Mouse (Mus musculus) limb, embryonic 11.5 days (tissue): ENCODE measurements around the gene Taar7d. TPM values are rescaled to one million over a fixed set of nuclear protein-coding genes. Genes with fewer than 3 reads are reported as not detected.

Source experiments
- ATAC-seq: fragments of 200-750 bp; cut with Nextera tagmentation; 2 replicates; pipeline ENCODE4 v1.8.0; 2017; ENCODE audit warnings: low read depth; ENCODE audit not compliant: insufficient number of reproducible peaks, low FRiP score, low TSS enrichment
- DNase-seq: peaks from one replicate; pipeline ENCODE4 v3.0.0-alpha.2; 2015; ENCODE audit warnings: low spot score
- H3K27ac ChIP-seq: fragments of 300-500 bp; sonication (generic); replicated peaks from 2 replicates; pipeline ENCODE4 v1.5.1; 2014; ENCODE audit warnings: low read depth, mild to moderate bottlenecking, low read length
- H3K27me3 ChIP-seq: fragments of 300-500 bp; sonication (generic); 2 replicates; pipeline ENCODE4 v1.6.1; 2014; ENCODE audit warnings: mild to moderate bottlenecking, low read length, mixed read lengths; ENCODE audit not compliant: control insufficient read depth, insufficient read depth
- H3K36me3 ChIP-seq: fragments of 300-500 bp; sonication (generic); 2 replicates; pipeline ENCODE4 v1.6.1; 2014; ENCODE audit warnings: mild to moderate bottlenecking, low read length, moderate library complexity, mixed read lengths; ENCODE audit not compliant: control insufficient read depth, insufficient read depth
- H3K4me1 ChIP-seq: fragments of 300-500 bp; sonication (generic); 2 replicates; pipeline ENCODE4 v1.6.1; 2014; ENCODE audit warnings: low read length, mixed read lengths; ENCODE audit not compliant: control insufficient read depth, insufficient read depth
- H3K4me2 ChIP-seq: fragments of 300-500 bp; sonication (generic); 2 replicates; pipeline ENCODE4 v1.6.1; 2014; ENCODE audit warnings: low read depth, mild to moderate bottlenecking, moderate library complexity; ENCODE audit not compliant: severe bottlenecking
- H3K4me3 ChIP-seq: fragments of 300-500 bp; sonication (generic); 2 replicates; pipeline ENCODE4 v1.5.1; 2014; ENCODE audit warnings: low read depth, low read length
- H3K9ac ChIP-seq: fragments of 300-500 bp; sonication (generic); 2 replicates; pipeline ENCODE4 v1.6.1; 2014; ENCODE audit warnings: mild to moderate bottlenecking, low read length
- H3K9me3 ChIP-seq: fragments of 300-500 bp; sonication (generic); 2 replicates; pipeline ENCODE4 v1.6.1; 2016; ENCODE audit warnings: low read length; ENCODE audit not compliant: control insufficient read depth
- WGBS: fragments of 180-500 bp; shearing (Covaris S2); extraction: QIAGEN DNeasy Blood & Tissue Kit; methylation state at CpG from one replicate; pipeline ENCODE4 v1.1.7; 2014; 5-methylcytosine and 5-hydroxymethylcytosine counted together
- polyA plus RNA-seq: library from polyadenylated mRNA; unstranded; fragments of >200 nt; fragmentation: Nextera tagmentation; extraction: Ambion mirVana; gene quantifications from 2 replicates; pipeline ENCODE4 v1.2.1, GENCODE M21; 2014

The Taar7d gene
- polyA plus RNA-seq: not detected in 2 replicates

DNA sequence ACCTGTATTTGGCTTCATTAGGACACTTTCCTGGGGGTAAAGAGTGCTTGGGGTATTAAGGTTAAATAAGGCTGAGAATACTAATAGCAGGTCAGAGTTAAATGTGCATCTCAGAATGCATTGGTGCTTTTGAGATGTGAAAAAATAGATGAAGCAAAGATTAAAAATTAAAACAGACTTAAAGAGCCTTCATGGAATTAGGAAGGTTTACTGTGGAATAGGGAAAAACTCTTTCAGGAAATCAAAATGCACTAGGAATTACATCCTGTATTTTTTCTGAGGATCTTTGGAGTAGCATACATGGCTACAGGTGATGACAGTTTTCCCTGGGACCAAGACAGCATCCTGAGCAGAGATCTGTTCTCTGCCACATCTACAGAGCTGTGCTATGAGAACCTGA, at the start of gene Taar7d:
Taar7d (plus strand) TSS at position 301 of the 400 bp plus-strand sequence.
- H3K4me1 ChIP-seq: no peaks in the 10 kb centered on the region
- no peak within 1 kb of the TSS for H3K27ac ChIP-seq
- no peak within 1 kb of the TSS for H3K4me3 ChIP-seq
- DNase-seq: no peak
- H3K4me2 ChIP-seq: no peak within 1 kb of the TSS
- H3K27me3 ChIP-seq: no peaks in the 10 kb centered on the region
- no peaks in the 10 kb centered on the region for H3K9me3 ChIP-seq
- no peak for ATAC-seq
- H3K9ac ChIP-seq: no peak within 1 kb of the TSS
- no peaks in the 10 kb centered on the region for H3K36me3 ChIP-seq

DNA sequence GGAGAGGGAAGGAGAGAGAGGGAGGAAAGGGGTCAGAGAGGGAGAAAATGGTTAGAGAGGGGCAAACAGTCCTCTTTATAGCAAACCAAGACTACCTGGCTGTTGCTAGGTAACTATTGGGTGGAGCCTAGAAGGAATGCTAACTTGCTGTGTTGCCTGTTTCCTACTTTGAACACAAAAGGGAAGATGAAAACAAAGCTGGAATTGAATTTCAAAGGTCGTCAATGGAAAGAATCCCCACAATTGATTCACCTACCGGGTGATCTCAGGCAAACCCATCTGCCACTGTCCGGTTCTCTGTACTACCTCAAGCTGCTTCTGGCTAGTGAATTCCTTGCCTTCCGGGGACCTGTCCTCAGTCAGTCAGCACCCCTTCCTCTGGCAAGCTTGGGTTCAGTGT, 49.1 kb upstream of the Taar7d start:
- Histone ChIP-seq H3K4me1 (no peaks in the 10 kb centered on the region), H3K4me3 (no peak overlapping the region), H3K4me2 (no peak overlapping the region), H3K27me3 (no peaks in the 10 kb centered on the region), H3K36me3 (no peaks in the 10 kb centered on the region), H3K27ac (no peak overlapping the region), H3K9ac (no peak overlapping the region), H3K9me3 (no peaks in the 10 kb centered on the region)
- ATAC-seq (no peak), DNase-seq (no peak)
- WGBS: 55% methylated on average over 4 of the region's 4 CpGs

DNA sequence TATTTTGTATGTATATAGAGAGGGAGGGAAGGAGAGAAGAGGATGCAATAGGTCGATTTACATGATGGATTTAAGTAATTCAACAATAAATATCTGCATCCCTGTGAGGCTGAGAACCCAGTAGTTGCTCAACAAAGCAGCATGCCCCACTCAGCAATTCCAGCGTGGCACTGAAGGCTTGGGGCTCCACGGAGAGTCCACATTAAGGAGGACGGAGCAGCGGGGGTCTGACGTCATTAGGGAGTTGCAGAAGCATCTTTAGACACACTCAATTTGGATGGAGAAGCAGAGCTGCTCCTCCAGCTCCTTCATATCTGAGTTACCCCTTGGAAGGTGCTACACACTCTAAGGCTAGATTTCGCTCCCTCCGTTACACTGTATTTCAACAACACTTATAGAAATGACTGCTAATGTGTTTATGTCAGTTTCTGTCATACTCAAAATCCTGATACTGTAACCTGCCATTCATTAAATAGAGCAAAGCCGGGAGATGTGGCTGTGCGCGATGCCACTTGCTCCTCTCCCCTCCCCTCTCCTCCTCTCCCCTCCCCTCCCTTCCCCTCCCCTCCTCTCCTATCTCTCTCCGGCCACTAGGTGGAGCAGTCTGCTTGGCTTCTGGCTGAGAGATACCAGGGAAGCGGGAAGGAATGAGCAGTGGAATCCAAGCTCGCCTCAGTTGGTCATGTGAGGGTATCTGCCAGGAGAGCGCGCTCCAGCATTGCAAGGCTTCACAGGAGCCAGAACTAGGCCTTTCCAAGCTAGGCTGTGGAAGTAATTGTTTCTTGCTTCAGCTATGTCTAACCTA, 47.9 kb upstream of the Taar7d start:
- H3K4me2 ChIP-seq: no peak overlapping the region
- no peaks in the 10 kb centered on the region for H3K36me3 ChIP-seq
- no peak overlapping the region for H3K27ac ChIP-seq
- H3K9me3 ChIP-seq: no peaks in the 10 kb centered on the region
- no peaks in the 10 kb centered on the region for H3K4me1 ChIP-seq
- no peak for ATAC-seq
- no peak overlapping the region for H3K9ac ChIP-seq
- no peaks in the 10 kb centered on the region for H3K27me3 ChIP-seq
- peak; percentile 74 for DNase-seq
- WGBS: 47% methylated on average over 16 of the region's 16 CpGs
- H3K4me3 ChIP-seq: no peak overlapping the region

DNA sequence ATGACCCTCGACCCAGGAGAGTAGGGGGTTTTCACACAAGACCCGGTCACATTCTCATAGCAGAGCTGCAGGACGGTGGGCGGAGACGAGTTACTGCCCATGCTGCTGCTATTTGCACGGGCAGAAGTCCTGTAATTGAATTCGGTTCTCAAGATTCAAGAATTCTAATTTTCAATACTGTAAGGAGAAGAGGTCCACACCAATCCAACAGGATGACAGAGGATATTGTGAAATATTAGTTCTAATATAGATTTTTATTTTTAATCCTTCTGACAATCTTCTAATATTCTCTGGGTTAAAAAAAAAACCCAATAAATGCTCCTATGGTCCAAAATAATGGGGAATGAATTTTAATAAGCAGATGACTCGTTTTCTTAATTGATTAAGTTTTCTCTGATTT, 41.5 kb upstream of the Taar7d start, which contains the start of gene Taar6:
Taar6 (minus strand) TSS at position 101 of the 400 bp plus-strand sequence.
- ATAC-seq (no peak), DNase-seq (no peak)
- WGBS: 80% methylated on average over 8 of the region's 8 CpGs
- Histone ChIP-seq H3K4me1 (no peaks in the 10 kb centered on the region), H3K4me3 (no peak within 1 kb of the TSS), H3K9me3 (no peaks in the 10 kb centered on the region), H3K9ac (no peak within 1 kb of the TSS), H3K4me2 (no peak within 1 kb of the TSS), H3K27me3 (no peaks in the 10 kb centered on the region), H3K36me3 (no peaks in the 10 kb centered on the region), H3K27ac (no peak within 1 kb of the TSS)

DNA sequence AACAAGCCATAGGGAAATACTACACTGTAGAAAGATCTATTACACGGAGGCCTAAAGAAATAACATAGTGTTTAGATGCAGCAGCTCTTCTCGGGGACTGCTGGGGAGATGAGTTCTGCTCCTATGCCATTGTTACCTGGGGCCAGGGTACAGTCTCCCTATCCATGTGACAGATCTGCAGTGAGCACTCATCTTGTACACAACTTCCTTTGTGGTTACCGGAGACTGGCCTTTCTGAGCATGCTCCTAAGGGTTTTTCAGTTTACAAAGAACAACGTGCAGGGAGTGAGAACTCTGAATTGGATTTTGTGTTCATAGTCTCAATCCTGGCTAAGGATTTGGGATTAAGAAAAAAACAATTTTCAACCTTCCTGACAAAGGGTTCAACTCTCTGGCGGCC, 40.6 kb upstream of the Taar7d start:
- no peak overlapping the region for H3K4me3 ChIP-seq
- DNase-seq: no peak
- no peaks in the 10 kb centered on the region for H3K27me3 ChIP-seq
- no peak overlapping the region for H3K27ac ChIP-seq
- no peaks in the 10 kb centered on the region for H3K9me3 ChIP-seq
- H3K36me3 ChIP-seq: no peaks in the 10 kb centered on the region
- no peaks in the 10 kb centered on the region for H3K4me1 ChIP-seq
- no peak for ATAC-seq
- H3K4me2 ChIP-seq: no peak overlapping the region
- no peak overlapping the region for H3K9ac ChIP-seq
- WGBS: 87% methylated on average over 5 of the region's 5 CpGs

DNA sequence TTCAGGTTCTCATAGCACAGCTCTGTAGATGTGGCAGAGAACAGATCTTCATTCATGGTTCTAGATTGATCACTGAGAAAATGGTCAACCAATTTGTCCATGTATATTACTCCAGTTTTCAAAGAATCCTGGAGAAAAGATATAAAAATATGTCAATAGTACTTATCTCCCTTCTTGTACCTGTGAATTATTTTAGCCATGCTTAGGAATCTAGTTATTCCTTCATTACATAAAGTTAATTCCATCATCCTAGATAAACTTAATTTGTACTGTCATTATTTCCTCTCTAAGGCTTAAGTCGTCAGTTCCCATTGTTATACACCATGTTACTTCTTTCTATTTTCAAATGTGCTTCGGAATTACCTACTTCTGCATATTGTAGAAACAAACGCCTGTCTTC, 33.6 kb upstream of the Taar7d start, which contains the start of gene Taar7a:
Taar7a (minus strand) TSS at position 101 of the 400 bp plus-strand sequence.
- Histone ChIP-seq H3K27ac (no peak within 1 kb of the TSS), H3K9ac (no peak within 1 kb of the TSS), H3K4me2 (no peak within 1 kb of the TSS), H3K27me3 (no peaks in the 10 kb centered on the region), H3K4me1 (no peaks in the 10 kb centered on the region), H3K4me3 (no peak within 1 kb of the TSS), H3K36me3 (no peaks in the 10 kb centered on the region), H3K9me3 (no peaks in the 10 kb centered on the region)
- no peak for ATAC-seq
- no peak for DNase-seq
- 84% methylated on average over 3 of the region's 3 CpGs for WGBS

DNA sequence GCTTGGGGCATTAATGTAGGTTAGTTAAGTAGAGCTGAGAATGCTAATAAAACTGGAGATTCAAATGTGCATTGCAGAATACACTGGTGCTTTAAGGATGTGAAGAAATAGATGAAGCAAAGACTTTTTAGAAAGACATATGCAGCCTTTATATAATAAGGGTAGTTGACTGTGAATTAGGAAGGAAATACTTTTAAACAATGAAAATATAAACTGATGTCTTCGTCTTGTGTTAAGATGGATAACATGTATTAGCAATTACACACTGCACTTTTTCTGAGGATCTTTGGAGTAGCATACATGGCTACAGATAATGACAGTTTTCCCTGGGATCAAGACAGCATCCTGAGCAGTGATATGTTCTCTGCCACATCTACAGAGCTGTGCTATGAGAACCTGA, 27.4 kb upstream of the Taar7d start, which contains the start of gene Taar7b:
Taar7b (plus strand) TSS at position 301 of the 400 bp plus-strand sequence.
- Histone ChIP-seq H3K4me3 (no peak within 1 kb of the TSS), H3K4me1 (no peaks in the 10 kb centered on the region), H3K27me3 (no peaks in the 10 kb centered on the region), H3K9ac (no peak within 1 kb of the TSS), H3K36me3 (no peaks in the 10 kb centered on the region), H3K27ac (no peak within 1 kb of the TSS), H3K4me2 (no peak within 1 kb of the TSS), H3K9me3 (no peaks in the 10 kb centered on the region)
- ATAC-seq (no peak), DNase-seq (no peak)
- 92% methylated on average over 1 of the region's 1 CpGs for WGBS

DNA sequence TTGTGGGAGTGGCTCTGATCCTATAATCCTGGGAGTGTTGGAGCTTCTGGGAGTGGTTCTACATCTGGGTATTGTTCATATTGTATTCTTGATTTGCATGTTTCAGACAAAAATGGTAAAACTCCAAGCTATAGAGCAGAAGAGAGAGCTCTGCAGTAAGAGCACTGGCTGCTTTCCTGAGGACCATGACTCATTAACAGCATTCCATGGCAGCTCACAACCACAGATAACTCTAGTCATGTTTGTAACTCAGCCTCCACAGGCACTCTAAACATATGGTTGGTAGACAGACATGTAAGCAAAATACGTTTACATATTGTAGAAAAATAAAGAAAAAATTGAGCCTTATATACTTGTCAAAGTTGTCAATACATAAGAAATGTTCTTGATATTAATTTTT, 20.6 kb upstream of the Taar7d start:
- no peak for ATAC-seq
- no peak overlapping the region for H3K4me2 ChIP-seq

More for the DNA sequence above, 20.6 kb upstream of the Taar7d start:
- no peak overlapping the region for H3K9ac ChIP-seq
- H3K27me3 ChIP-seq: no peaks in the 10 kb centered on the region
- H3K27ac ChIP-seq: no peak overlapping the region
- no peak for DNase-seq
- H3K4me3 ChIP-seq: no peak overlapping the region
- no peaks in the 10 kb centered on the region for H3K9me3 ChIP-seq
- 91% methylated on average over 1 of the region's 1 CpGs for WGBS
- H3K4me1 ChIP-seq: no peaks in the 10 kb centered on the region
- no peaks in the 10 kb centered on the region for H3K36me3 ChIP-seq
